In genomic region chr3:120004588-120004987, GRCm38 (mm10) we compare ENCODE assay signal across 11 mouse cellular contexts.
"Had no signal": no experiment of that assay in that cellular context is flagged by ENCODE, and none has a peak within 500 bp of the region (broad histone marks: within the 10 kb centered on the region; RNA-seq: fewer than 3 reads in every experiment).

No protein-coding gene starts in this region.

- DNase-seq: gastrocnemius, postnatal 14 days; gastrocnemius, postnatal 36 days; heart, adult 18-20 months; heart, postnatal 10 days; kidney, adult 11 months; kidney, adult 2 months; kidney, adult 9 months; kidney, postnatal 14 days; kidney, postnatal 36 days; liver; liver, embryonic 13.5 days had no signal
